Mouse (Mus musculus): Measurements from ENCODE around the gene Mob1b. TPM values are rescaled to one million over a fixed set of nuclear protein-coding genes. Genes with fewer than 3 reads are reported as not detected.

The Mob1b gene
- polyA plus RNA-seq, 1 experiment: 11.9 TPM

DNA sequence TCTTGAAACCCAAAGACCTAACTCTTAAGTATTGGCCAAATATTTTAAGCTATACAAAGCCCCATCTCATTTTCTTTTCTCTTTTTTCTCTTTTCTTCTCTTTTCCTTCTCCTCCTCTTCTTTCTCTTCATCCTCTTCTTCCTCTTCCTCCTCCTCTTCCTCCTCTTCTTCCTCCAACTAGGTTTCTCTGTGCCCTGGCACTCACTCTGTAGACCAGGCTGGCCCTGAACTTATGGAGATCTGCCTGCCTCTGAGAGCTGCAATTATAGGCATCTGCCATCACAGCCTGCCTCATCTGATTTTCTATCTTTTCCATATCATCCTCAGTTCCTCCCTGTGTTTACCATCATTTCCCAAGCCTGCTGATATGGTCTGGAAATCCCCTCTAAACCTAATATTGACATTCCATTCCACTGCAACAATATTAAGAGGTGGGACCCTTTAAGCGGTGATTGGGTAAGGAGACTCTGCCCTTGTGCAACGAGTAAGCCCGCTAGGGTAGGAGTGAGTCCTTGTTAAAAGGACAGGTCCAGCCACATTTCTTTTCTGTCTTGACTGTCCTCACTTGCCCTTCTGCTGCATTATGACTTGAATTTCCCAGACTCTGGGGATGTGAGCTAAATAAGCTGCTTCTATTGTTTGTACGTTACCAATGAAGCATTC lies 21.3 kb upstream of the Mob1b start:
- Histone ChIP-seq H3K4me1 (ENCODE audit: control insufficient read depth, insufficient read depth, low read length) (no peaks in the 10 kb centered on the region), H3K4me3 (ENCODE audit: insufficient read depth, low read length) (no peak overlapping the region), H3K27ac (ENCODE audit: insufficient read depth, low read length) (no peak overlapping the region)
- no peak for TF ChIP-seq CTCF (IDR thresholded peaks at IDR 0.05; ENCODE audit: extremely low read depth, insufficient read depth, low read length)
- no peak for TF ChIP-seq POLR2A (IDR thresholded peaks at IDR 0.05; ENCODE audit: extremely low read depth, insufficient read depth, low read length)

DNA sequence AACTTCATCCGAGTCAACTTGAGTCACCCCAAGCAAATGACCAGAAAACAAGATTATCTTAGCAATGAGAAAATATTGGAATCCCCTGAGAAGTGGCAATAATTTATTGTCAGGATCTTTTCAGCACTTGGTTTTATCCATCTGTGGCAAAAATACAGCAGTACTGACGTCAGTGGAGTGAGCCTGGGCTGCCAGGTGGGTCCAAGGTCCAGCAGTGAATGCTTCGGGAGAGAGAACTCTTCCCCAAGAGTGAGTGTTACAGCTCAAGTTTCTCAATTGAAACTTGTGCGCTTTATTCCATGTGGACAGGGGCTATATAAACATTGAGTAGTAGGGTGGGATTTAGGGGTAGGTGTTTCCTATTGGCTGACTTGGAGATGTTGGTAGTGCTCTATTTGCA lies 18.6 kb upstream of the Mob1b start:
- TF ChIP-seq POLR2A (IDR thresholded peaks at IDR 0.05; ENCODE audit: extremely low read depth, insufficient read depth, low read length): no peak
- TF ChIP-seq CTCF (IDR thresholded peaks at IDR 0.05; ENCODE audit: extremely low read depth, insufficient read depth, low read length): no peak
- Histone ChIP-seq H3K4me3 (ENCODE audit: insufficient read depth, low read length) (no peak overlapping the region), H3K27ac (ENCODE audit: insufficient read depth, low read length) (no peak overlapping the region), H3K4me1 (ENCODE audit: control insufficient read depth, insufficient read depth, low read length) (no peaks in the 10 kb centered on the region)

DNA sequence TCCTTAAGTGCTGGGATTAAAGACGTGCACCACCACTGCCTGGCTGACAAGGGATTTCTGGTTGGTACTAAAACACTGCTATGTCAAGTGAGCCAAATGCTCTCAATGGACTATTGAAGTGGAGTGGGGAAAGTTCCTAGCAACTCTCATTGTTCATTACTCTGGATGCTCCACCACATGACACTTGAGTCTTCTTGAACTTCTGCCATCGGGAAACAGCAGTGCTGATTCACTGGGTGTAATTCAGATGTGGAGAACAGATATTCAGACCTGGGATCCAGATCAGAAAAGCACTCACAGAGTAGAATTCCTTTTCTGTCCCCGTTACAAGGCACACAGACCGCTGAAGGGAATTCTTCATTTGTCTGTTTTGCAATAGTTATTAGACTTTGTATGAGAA lies 17.1 kb upstream of the Mob1b start:
- TF ChIP-seq CTCF (IDR thresholded peaks at IDR 0.05; ENCODE audit: extremely low read depth, insufficient read depth, low read length) (no peak), POLR2A (IDR thresholded peaks at IDR 0.05; ENCODE audit: extremely low read depth, insufficient read depth, low read length) (no peak)
- H3K4me1 ChIP-seq (ENCODE audit: control insufficient read depth, insufficient read depth, low read length): no peaks in the 10 kb centered on the region
- H3K4me3 ChIP-seq (ENCODE audit: insufficient read depth, low read length): no peak overlapping the region

DNA sequence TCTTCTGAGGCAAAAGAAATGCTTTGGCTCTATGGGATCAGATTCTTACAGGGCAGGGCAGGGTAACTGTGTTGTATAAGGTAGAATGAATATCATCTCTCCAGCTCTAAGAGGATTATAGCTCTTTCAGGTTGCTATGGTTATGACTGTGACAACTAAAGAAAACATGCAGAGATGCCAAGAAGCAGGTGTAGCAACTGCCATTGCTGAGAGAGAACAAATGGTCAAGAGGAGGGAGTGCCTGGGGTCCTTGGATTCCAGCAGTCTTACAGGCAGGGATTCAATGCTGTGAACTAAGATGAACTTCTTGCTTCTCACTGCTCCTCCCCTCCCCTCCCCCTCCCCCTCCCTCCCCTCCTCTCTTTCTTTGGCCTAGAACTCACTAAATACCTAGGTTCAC lies 9.5 kb upstream of the Mob1b start:
- TF ChIP-seq CTCF (IDR thresholded peaks at IDR 0.05; ENCODE audit: extremely low read depth, insufficient read depth, low read length): no peak
- TF ChIP-seq POLR2A (IDR thresholded peaks at IDR 0.05; ENCODE audit: extremely low read depth, insufficient read depth, low read length): no peak
- peaks cover 1% of the 10 kb centered on the region for H3K4me1 ChIP-seq (ENCODE audit: control insufficient read depth, insufficient read depth, low read length)
- H3K27ac ChIP-seq (ENCODE audit: insufficient read depth, low read length): no peak overlapping the region; the same call in 1 of the 2 replicates
- no peak overlapping the region for H3K4me3 ChIP-seq (ENCODE audit: insufficient read depth, low read length)

More for the DNA sequence above, 17.1 kb upstream of the Mob1b start:
- H3K27ac ChIP-seq (ENCODE audit: insufficient read depth, low read length): no peak overlapping the region

DNA sequence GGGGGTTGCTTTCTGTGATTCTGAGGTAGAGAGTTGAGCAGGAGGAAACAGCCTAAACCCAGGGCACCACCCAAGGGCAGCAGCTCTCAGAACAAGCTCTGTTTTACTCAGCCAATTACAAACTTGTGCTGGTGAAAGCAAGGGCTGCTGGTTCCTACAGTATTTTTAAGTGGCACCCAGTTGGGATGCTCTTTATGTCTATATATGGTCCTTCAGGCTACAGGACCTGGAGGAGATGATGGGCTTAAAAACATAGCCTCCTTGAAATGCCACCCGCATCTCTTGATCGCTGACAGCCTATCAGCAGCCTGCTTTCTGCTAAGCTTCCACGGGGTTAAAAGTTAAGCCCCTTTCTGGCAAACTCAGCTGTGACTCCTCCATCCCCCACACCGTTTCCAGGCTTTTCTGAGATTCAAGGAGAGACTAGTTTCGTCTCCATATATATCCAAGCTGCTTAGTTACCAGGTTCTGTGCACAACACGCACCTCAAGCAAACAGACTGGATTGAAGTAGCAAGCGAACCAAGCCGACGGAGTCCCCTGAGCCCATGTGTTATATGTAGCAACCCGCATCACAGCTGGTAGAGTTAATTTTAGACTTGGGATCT lies 8.9 kb upstream of the Mob1b start:
- Histone ChIP-seq H3K4me1 (ENCODE audit: control insufficient read depth, insufficient read depth, low read length) (peaks cover 1% of the 10 kb centered on the region), H3K27ac (ENCODE audit: insufficient read depth, low read length) (no peak overlapping the region), H3K4me3 (ENCODE audit: insufficient read depth, low read length) (no peak overlapping the region)
- TF ChIP-seq POLR2A (IDR thresholded peaks at IDR 0.05; ENCODE audit: extremely low read depth, insufficient read depth, low read length) (no peak), CTCF (IDR thresholded peaks at IDR 0.05; ENCODE audit: extremely low read depth, insufficient read depth, low read length) (no peak)

DNA sequence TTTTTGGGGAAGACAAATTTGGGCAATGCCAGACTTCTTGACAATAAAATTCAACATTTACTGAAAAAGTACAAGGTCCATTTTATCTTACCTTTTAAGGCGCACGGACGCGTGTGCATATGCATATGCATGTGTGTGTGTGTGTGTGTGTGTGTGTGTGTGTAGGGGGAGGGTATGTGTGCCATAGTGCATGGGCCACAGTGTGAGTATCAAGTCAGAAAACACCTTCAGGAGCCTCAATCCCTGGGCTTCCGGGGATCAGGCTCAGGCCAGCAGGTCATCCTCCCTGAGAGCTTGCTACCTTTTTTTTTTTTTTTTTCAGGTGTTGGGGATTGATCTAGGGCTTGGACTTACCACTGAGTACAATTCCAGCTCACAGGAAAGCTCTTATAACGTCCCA lies 8.3 kb upstream of the Mob1b start:
- TF ChIP-seq CTCF (IDR thresholded peaks at IDR 0.05; ENCODE audit: extremely low read depth, insufficient read depth, low read length) (no peak), POLR2A (IDR thresholded peaks at IDR 0.05; ENCODE audit: extremely low read depth, insufficient read depth, low read length) (no peak)
- H3K27ac ChIP-seq (ENCODE audit: insufficient read depth, low read length): no peak overlapping the region
- H3K4me1 ChIP-seq (ENCODE audit: control insufficient read depth, insufficient read depth, low read length): peaks cover 1% of the 10 kb centered on the region
- no peak overlapping the region for H3K4me3 ChIP-seq (ENCODE audit: insufficient read depth, low read length)

DNA sequence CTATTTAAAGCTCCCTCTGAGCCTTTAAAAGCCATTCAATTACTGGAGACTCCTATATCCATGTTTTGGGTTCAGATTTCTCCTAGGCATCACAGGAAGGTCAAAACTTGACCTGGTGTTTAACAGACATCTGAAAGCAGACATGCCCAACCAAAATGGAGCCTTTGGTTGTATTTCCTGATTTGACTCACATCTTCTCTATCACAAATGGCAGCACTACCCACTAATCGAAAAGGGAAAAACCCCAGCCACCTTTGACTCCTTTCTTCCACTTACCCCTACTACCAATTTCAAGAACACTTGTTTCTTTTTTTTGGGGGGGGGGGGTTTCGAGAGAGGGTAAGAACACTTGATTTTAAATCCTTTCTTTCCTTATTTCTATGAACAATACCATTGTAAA lies 3.7 kb upstream of the Mob1b start:
- Histone ChIP-seq H3K27ac (ENCODE audit: insufficient read depth, low read length) (no peak overlapping the region), H3K4me1 (ENCODE audit: control insufficient read depth, insufficient read depth, low read length) (no peaks in the 10 kb centered on the region; the same call in 1 of the 2 replicates), H3K4me3 (ENCODE audit: insufficient read depth, low read length) (no peak overlapping the region)
- TF ChIP-seq CTCF (IDR thresholded peaks at IDR 0.05; ENCODE audit: extremely low read depth, insufficient read depth, low read length) (no peak), POLR2A (IDR thresholded peaks at IDR 0.05; ENCODE audit: extremely low read depth, insufficient read depth, low read length) (no peak)

DNA sequence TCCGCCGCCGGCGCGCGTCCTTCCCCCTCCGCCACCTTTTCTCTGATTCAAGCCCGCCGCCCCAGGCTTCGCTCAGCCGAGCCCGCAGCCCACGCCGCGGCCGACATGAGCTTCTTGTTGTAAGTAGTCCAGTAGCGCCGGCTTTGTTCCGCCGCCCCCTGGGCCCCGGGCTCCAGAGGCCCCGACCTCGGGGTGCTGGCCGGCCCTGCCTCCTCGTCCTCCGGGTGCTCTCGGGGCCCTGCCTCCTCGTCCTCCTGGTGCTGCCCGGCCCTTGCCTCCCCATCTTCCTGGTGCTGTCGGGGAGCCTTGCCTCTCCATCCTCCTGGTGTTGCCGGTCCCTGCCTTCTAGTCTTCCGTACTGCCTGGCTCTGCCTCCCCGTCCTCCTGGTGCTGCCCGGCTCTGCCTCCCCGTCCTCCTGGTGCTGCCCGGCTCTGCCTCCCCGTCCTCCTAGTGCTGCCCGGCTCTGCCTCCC lies 384 bp downstream of the Mob1b start:
- TF ChIP-seq POLR2A (IDR thresholded peaks at IDR 0.05; ENCODE audit: extremely low read depth, insufficient read depth, low read length) (no peak), CTCF (IDR thresholded peaks at IDR 0.05; ENCODE audit: extremely low read depth, insufficient read depth, low read length) (no peak)
- H3K4me1 ChIP-seq (ENCODE audit: control insufficient read depth, insufficient read depth, low read length): peaks cover 8% of the 10 kb centered on the region; the same call in 1 of the 2 replicates
- H3K27ac ChIP-seq (ENCODE audit: insufficient read depth, low read length): peak overlapping the region; percentile 96
- peak overlapping the region; percentile 68 for H3K4me3 ChIP-seq (ENCODE audit: insufficient read depth, low read length)

DNA sequence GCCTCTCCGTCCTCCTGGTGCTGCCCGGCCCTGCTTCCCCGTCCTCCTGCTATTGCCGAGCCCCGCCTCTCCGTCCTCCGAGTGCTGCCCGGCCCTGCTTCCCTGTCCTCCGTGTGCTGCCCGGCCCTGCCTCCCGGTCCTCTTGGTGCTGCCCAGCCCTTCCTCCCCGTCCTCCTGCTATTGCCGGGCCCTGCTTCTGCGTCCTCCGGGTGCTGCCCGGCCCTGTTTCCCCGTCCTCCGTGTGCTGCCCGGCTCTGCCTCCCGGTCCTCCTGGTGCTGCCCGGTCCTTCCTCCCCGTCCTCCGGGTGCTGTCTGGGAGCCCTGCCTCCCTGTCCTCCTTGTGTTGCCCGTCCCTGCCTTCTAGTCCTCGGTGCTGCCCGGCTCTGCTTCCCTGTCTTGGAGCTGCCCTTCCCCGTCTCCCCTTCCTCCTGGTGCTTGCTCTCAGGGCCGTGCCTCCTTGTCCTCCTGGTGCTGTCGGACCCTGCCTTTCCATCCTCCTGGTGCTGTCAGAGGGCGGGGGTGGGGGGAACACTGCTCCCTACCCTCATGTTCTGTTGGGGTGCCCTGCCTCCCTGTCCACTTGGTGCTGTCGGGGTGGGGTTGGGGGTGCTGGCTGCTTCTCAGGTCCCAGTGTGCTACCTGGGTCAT lies 1.0 kb downstream of the Mob1b start:
- peak overlapping the region; percentile 68 for H3K4me3 ChIP-seq (ENCODE audit: insufficient read depth, low read length)
- no peak for TF ChIP-seq CTCF (IDR thresholded peaks at IDR 0.05; ENCODE audit: extremely low read depth, insufficient read depth, low read length)
- no peak for TF ChIP-seq POLR2A (IDR thresholded peaks at IDR 0.05; ENCODE audit: extremely low read depth, insufficient read depth, low read length)
- H3K4me1 ChIP-seq (ENCODE audit: control insufficient read depth, insufficient read depth, low read length): peaks cover 8% of the 10 kb centered on the region; the same call in 1 of the 2 replicates
- peak overlapping the region; percentile 96 for H3K27ac ChIP-seq (ENCODE audit: insufficient read depth, low read length)

All from cortical plate, adult 2 months (tissue).